Mouse (Mus musculus) right cerebral cortex, adult 2 months (tissue): Measurements from ENCODE around the gene Gpd2.

Experiments
- DNase-seq, 2 experiments: peaks; one replicate each; pipeline ENCODE4 v3.0.0; 2021 to 2022; ENCODE audit warnings: low spot score in 2 of 2

The Gpd2 gene

GRCm38 (mm10) chr2:57237475-57237919, at the start of gene Gpd2:
Gene Gpd2, plus strand, starts transcription at chr2:57237635.
- DNase-seq, result peak in 1 of 2 experiments; percentile 55

DNA sequence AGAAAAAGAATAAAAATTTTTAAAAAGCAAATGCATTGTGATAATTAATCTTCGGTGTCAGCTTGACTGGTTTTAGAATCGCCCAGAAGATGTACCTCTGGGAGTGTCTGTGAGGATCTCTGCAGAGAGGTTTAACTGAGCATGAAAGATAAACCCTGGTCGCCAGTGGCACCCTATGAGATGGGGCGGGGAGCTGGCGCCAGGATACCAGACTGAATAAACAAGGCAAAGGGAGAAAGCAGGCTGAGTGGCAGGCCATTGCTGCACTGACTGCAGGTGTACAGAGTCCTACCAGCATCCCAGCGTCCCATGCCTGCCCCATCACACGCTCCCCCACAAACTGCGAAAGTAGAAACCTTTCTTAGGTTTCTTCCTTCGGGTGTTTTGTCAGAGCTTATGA, 49.2 kb upstream of the Gpd2 start:
- no peak for DNase-seq

DNA sequence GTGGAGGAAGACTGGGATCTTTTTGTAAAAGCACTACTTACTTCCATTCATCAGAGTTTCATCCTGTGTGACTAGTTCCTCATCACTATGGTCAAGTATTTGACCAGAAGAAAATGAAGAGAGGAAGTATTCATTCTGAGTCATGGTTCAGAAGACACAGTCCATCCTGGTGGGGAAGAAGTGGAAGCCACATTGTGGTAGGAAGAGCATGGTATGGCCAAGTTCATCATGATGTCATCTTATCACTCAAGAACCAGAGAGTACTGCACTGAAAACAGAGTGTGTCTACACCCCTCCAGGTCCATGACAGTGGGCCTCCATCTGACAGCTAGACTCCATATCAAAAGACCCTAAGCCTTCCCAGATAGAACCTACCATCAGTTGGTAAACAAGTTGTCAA, 46.6 kb upstream of the Gpd2 start:
- DNase-seq, result no peak

GRCm38 (mm10) chr2:57199046-57199445, 38.4 kb upstream of the Gpd2 start:
- DNase-seq, result no peak

DNA sequence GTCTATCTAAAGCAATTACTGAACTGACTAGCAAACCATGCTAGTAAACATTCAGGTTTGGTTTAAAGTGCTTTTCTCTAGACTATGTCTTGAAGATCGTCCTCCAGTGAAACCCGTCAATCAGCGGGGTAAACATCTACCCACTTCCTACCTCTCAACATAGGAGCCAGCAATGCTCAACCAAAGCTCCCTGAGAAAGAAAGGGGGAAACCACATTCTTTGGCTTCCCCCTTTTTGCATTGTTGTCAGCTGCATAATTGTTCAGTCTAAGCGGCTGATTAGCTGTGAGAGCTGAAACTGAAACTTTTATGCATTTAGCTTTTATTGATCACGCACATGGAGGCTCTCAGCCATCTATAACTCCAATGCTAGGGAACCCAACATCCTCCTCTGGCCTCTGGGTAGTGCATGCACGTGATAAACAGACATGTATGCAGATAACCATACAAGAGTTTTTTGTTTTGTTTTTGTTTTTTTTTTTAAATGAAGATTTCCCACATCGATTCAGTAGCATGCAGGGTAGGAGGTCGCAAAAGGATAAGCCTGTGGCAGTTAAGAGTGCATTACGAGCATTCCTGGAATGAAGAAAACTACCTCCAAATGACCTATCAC, 28.9 kb upstream of the Gpd2 start:
- DNase-seq, result no peak

GRCm38 (mm10) chr2:57211049-57212001, 26.1 kb upstream of the Gpd2 start:
- DNase-seq, result no peak

DNA sequence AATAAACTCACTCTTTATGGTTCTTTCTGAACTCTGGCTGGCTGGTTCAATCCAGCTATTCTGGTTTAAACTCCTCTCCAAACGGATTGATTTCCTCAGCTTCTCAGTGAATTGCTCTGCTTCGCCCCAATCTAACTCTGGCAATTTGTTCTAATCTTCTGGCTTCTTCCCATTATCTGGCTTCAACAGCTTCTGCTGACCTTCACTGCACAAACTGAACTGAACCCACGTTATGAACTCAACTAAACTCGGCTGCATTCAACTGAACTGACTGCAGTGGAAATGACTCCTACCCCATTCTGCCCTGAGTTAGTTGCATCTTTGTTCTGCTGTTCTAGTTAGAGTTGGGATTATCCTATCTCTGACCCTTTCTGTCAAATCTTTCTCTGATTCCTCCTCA, 24.1 kb upstream of the Gpd2 start:
- no peak for DNase-seq

GRCm38 (mm10) chr2:57223288-57224026, 14.0 kb upstream of the Gpd2 start:
- DNase-seq, result no peak

DNA sequence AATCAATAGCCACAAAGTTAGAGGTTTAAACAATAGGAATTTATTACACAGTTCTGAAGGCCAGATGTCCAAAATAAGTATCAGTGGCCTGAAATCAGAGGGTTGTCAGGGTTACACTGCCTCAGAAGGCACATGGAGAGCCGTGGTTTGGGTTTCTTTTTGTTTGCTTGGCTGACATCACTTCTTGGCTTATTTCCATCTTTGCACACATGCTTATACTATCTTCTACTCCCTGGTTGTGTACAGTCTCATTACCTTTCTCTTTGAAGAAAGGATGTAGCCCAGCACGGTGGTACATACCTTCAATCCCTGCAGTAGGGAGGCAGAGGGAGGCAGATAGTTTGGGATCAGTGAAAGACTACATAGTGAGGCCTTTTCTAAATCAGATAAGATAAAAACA, 12.2 kb upstream of the Gpd2 start:
- no peak for DNase-seq

- no peak for DNase-seq
These were observed 10.0 kb upstream of the Gpd2 start for GRCm38 (mm10) chr2:57227425-57227824.

- DNase-seq, result no peak
These were observed 7.7 kb upstream of the Gpd2 start for GRCm38 (mm10) chr2:57229647-57230240.

DNA sequence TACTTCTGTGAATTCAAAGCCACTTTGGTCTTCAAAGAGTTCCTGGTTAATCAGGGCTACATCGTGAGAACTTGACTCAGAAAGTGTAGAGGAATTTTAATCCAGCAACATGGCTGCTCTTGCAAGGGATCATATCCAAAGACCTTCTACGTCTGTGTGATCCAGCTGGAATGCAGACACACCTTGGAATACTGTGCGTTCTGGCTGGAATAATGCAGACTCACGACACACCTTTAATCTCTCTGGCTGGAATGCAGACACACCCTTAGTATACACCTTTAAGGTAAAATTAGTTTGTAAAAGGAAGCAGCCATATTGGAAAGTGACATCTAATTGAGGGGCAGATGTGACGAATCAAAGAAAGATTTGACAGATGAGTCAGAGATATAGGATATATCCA, 6.0 kb upstream of the Gpd2 start:
- DNase-seq, result no peak

GRCm38 (mm10) chr2:57232328-57232727, 5.1 kb upstream of the Gpd2 start:
- DNase-seq, result no peak

GRCm38 (mm10) chr2:57236246-57236645, 1.2 kb upstream of the Gpd2 start:
- no peak for DNase-seq

- no peak for DNase-seq
These were observed 409 bp upstream of the Gpd2 start for GRCm38 (mm10) chr2:57237026-57237425.

DNA sequence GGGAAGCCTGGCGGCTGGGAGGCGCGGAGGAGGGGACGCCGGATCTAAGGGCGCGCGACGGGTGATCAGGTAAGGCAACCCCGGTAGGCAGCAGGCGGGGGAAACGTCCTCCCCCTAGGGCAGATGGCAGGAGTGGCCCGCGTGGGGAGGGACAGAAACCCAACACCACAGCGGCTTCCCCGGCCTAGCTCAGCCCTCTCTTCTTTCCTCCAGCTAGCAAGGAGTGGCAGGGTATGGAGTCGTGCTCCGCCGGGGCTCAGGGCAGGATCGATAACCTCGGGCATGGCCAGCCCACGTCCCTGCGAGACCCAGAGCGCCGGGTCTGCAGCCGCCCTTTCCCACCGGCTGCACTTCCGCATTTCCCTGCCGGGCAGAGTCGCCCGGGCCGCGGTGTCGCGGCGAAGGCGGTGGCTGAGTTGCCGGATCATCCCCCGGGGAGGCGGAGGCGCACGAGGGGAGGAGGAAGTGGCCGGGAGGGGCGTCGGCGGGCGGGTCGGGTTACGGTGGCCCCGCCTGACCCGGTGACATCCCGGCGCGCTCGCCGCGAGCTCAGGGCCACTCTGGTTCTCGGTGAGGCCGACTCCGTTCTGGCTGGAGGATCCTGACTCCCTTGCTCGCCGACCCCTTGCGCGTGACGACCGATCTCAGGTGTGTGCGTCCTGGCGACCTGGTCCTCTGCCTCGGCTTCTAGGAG, 632 bp downstream of the Gpd2 start:
- DNase-seq, result peak; percentile 58 to 59

DNA sequence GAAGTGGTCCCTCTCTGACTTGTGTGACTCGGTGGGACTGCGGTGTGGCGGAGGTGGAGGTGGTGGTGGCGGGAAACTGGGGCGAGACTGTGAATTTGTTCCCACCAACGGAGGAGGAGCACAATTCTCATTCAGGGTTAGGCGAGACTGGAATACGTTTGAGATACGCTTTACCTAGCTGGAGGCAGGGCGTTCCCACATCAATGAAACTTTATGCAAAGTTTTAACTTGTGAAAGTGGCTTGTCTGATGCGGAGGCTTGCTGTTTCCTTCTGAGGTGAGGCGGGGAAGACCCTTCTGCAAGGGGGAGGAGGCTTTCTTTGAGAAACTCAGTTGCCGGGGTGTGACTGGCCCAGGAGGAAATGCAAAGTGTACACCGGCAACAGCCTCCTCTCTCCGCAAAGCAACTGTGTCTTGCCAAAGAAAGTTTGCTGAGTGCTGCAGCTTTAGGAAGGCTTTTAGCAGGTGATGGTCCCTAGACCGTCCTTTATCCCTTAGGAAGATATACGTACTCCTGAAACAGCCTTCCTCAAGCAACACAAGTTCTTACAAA, 1.3 kb downstream of the Gpd2 start:
- no peak for DNase-seq

DNA sequence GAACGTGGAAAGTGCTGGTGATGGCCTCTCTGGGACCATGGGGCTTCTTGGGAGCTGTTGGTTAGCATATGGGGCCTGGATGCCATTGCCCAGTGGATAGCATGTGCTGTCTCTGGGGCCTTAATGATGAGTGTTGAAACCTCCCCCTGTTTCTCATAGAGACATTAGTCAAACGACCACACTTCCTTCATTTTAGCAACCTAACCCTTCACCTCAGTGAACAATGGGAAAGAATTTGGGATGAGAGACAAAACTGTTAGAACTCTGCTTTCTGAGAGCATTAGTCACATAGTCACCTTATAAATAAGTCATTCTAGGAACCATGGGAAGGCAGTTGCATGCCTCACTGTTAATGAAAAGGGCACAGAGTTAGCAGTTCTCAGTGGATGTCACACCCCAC, 1.9 kb downstream of the Gpd2 start:
- no peak for DNase-seq

GRCm38 (mm10) chr2:57243987-57244386, 6.6 kb downstream of the Gpd2 start:
- DNase-seq, result no peak

DNA sequence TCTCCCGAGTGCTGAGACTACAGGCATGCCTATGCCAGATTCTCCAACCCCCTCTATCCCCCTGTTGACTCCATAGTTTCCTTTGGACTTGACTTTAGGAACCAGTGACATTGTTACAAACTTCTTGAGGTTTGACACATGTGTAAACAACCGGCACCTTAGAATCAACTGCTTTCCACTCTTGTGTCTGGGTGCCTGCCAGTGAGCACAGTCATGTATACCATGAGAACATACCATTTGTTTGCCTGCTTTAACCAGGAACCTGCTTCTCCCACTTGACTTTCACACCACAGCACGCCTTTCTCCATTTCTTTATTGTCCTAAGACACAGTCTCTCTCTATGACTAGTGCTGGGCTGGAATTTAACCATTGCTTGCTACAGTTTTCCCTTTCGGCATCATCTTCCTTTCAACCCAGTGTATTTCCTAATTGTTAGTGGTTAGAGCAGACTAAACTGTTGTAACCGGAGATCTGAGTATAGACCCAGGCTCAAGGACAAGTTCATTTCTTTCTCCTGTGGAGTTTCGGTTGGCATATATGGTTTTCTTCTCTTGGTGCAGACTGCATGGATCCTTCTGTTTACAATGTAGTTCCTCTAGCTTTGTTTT, 8.4 kb downstream of the Gpd2 start:
- no peak for DNase-seq

GRCm38 (mm10) chr2:57250113-57250512, 12.7 kb downstream of the Gpd2 start:
- no peak for DNase-seq
